Mouse (Mus musculus): ENCODE results near the gene Mafg. TPM values are rescaled to one million over a fixed set of nuclear protein-coding genes. Genes with fewer than 3 reads are reported as not detected.

Mafg gene
- polyA plus RNA-seq, 1 experiment from 2014 or later = 28.6 TPM

- Histone ChIP-seq H3K27me3 (ENCODE audit: insufficient read depth, low read length) (no peaks in the 10 kb centered on the region), H3K36me3 (ENCODE audit: insufficient read depth) (peaks cover 66% of the 10 kb centered on the region), H3K4me2 (peak overlapping the region; percentile 99), H3K9ac (peak overlapping the region; percentile 63), H3K27ac (ENCODE audit: low read depth) (peak overlapping the region; percentile 77), H3K4me1 (ENCODE audit: insufficient read depth) (peaks cover 3% of the 10 kb centered on the region; the same call in 1 of the 2 replicates), H3K9me3 (ENCODE audit: low read depth, low read length) (no peaks in the 10 kb centered on the region), H3K4me3 (ENCODE audit: low read depth, low read length) (peak overlapping the region; percentile 96)
- TF ChIP-seq CTCF (IDR thresholded peaks at IDR 0.05; ENCODE audit: low read depth) = peak; percentile 63
- WGBS = 11% methylated on average over 30 of the region's 30 CpGs
- DNase-seq (peak; percentile 78), ATAC-seq (ENCODE audit: insufficient read depth) (peak; percentile 81)
Observed at GRCm38 (mm10) chr11:120623961-120624679, 9.3 kb downstream of the Mafg start.

DNA sequence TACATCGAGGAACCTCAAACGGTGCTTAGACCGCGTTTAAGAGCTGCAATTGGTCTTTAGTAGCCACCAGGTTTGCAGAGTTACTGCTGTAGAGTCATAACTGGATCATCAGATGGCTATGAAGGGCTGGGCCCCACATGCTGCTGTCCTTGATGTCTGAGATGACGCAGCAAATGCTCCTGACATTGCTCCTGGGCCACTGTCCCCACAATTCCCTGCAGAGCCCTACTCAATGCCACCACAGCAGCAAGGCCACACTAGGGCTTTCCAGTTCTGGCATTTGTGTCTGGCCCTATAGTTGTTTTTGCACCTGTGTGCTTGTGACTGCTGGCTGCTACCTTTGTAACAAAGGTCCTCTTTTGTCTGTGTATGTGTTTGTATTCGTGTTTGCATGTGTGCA, 10.6 kb downstream of the Mafg start:
- H3K4me1 ChIP-seq (ENCODE audit: insufficient read depth) = peaks cover 3% of the 10 kb centered on the region; the same call in 1 of the 2 replicates
- H3K4me2 ChIP-seq = no peak overlapping the region
- WGBS = 89% methylated on average over 6 of the region's 6 CpGs
- no peak overlapping the region for H3K4me3 ChIP-seq (ENCODE audit: low read depth, low read length)
- ATAC-seq (ENCODE audit: insufficient read depth) = no peak
- TF ChIP-seq CTCF (IDR thresholded peaks at IDR 0.05; ENCODE audit: low read depth) = no peak
- H3K36me3 ChIP-seq (ENCODE audit: insufficient read depth) = peaks cover 67% of the 10 kb centered on the region
- H3K27me3 ChIP-seq (ENCODE audit: insufficient read depth, low read length) = no peaks in the 10 kb centered on the region
- H3K27ac ChIP-seq (ENCODE audit: low read depth) = no peak overlapping the region
- no peak overlapping the region for H3K9ac ChIP-seq
- DNase-seq = no peak
- no peaks in the 10 kb centered on the region for H3K9me3 ChIP-seq (ENCODE audit: low read depth, low read length)

DNA sequence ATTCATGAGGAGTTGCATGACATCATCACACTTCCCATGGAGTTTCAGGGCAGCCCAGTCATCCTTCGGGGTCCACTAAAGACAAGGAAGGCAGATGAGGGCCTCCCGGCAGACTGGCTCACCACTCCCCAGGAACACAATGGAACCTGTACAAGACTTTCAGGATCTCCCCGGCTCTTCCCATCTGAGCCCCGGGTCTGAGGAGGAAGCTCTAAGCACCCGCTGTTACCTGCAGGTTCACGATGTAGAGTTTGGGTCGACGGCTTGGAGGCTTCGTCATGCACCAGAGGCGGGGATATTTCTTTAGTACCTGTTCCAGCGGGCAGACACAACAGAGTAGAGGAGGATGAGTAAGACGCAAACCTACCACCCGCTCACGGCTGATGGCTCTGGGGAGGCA, 13.2 kb downstream of the Mafg start:
- Histone ChIP-seq H3K4me3 (ENCODE audit: low read depth, low read length) (no peak overlapping the region), H3K27me3 (ENCODE audit: insufficient read depth, low read length) (no peaks in the 10 kb centered on the region), H3K9me3 (ENCODE audit: low read depth, low read length) (no peaks in the 10 kb centered on the region), H3K27ac (ENCODE audit: low read depth) (no peak overlapping the region), H3K4me2 (no peak overlapping the region), H3K4me1 (ENCODE audit: insufficient read depth) (peaks cover 6% of the 10 kb centered on the region; the same call in 1 of the 2 replicates), H3K9ac (no peak overlapping the region), H3K36me3 (ENCODE audit: insufficient read depth) (peaks cover 61% of the 10 kb centered on the region)
- WGBS = 90% methylated on average over 14 of the region's 14 CpGs
- ATAC-seq (ENCODE audit: insufficient read depth) (no peak), DNase-seq (no peak)
- TF ChIP-seq CTCF (IDR thresholded peaks at IDR 0.05; ENCODE audit: low read depth) = no peak

- no peak overlapping the region for H3K4me2 ChIP-seq
- no peak for DNase-seq
- H3K27ac ChIP-seq (ENCODE audit: low read depth) = no peak overlapping the region
- peaks cover 4% of the 10 kb centered on the region; the same call in 1 of the 2 replicates for H3K4me1 ChIP-seq (ENCODE audit: insufficient read depth)
- H3K36me3 ChIP-seq (ENCODE audit: insufficient read depth) = peaks cover 71% of the 10 kb centered on the region
- 91% methylated on average over 25 of the region's 25 CpGs for WGBS
- ATAC-seq (ENCODE audit: insufficient read depth) = no peak
- TF ChIP-seq CTCF (IDR thresholded peaks at IDR 0.05; ENCODE audit: low read depth) = no peak
- no peaks in the 10 kb centered on the region for H3K27me3 ChIP-seq (ENCODE audit: insufficient read depth, low read length)
- no peaks in the 10 kb centered on the region for H3K9me3 ChIP-seq (ENCODE audit: low read depth, low read length)
- H3K4me3 ChIP-seq (ENCODE audit: low read depth, low read length) = no peak overlapping the region
- H3K9ac ChIP-seq = no peak overlapping the region
Observed at GRCm38 (mm10) chr11:120618619-120619535, 14.5 kb downstream of the Mafg start.

GRCm38 (mm10) chr11:120617519-120618112, 15.8 kb downstream of the Mafg start, which contains the start of gene Pcyt2:
Gene Pcyt2 (minus strand): TSS chr11:120617936.
- H3K36me3 ChIP-seq (ENCODE audit: insufficient read depth) = peaks cover 71% of the 10 kb centered on the region
- peak within 1 kb of the TSS; percentile 42; the same call in 1 of the 2 replicates for H3K27ac ChIP-seq (ENCODE audit: low read depth)
- H3K4me1 ChIP-seq (ENCODE audit: insufficient read depth) = peaks cover 4% of the 10 kb centered on the region; the same call in 1 of the 2 replicates
- no peaks in the 10 kb centered on the region for H3K27me3 ChIP-seq (ENCODE audit: insufficient read depth, low read length)
- peak within 1 kb of the TSS; percentile 87 for H3K4me3 ChIP-seq (ENCODE audit: low read depth, low read length)
- WGBS = under 1% methylated on average over 56 of the region's 56 CpGs
- no peaks in the 10 kb centered on the region for H3K9me3 ChIP-seq (ENCODE audit: low read depth, low read length)
- ATAC-seq (ENCODE audit: insufficient read depth) = peak; percentile 93
- peak within 1 kb of the TSS; percentile 92 for H3K4me2 ChIP-seq
- no peak for TF ChIP-seq CTCF (IDR thresholded peaks at IDR 0.05; ENCODE audit: low read depth)
- peak; percentile 95 for DNase-seq
- H3K9ac ChIP-seq = peak within 1 kb of the TSS; percentile 74

DNA sequence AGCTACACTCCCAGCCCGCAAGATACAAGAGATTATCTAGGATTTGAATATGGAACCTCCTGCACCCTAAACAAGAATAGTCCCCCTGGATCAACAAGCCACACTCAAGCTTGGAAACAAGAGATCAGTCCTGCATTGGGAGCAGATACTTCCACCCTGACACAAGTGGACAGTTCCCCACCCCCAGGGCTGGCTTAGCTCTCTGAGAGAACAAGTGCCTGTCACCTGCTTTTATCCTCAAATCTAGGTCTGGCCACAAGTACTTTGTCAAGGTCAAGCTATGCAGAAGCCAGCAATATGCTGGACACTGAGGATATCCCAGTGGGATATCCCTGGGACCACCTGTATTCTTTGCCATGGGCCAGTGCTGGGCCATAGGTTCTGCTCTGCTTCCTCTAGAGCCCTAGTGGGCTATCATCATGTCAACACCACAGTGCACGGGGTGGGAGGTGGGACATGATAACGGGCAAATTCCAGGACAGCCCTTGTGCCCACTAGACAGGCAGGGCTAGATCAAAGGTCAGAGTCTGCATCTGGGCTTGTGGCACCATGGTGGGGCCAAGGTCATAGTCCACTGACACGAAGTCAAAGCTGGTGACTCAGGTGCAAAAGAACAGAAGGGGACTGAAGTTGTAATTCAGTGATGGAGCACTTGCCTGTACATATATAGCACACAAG, 16.6 kb downstream of the Mafg start:
- DNase-seq = no peak
- no peak for ATAC-seq (ENCODE audit: insufficient read depth)
- Histone ChIP-seq H3K4me2 (peak overlapping the region; percentile 92), H3K4me1 (ENCODE audit: insufficient read depth) (peaks cover 4% of the 10 kb centered on the region; the same call in 1 of the 2 replicates), H3K9me3 (ENCODE audit: low read depth, low read length) (no peaks in the 10 kb centered on the region), H3K4me3 (ENCODE audit: low read depth, low read length) (peak overlapping the region; percentile 87), H3K27me3 (ENCODE audit: insufficient read depth, low read length) (no peaks in the 10 kb centered on the region), H3K36me3 (ENCODE audit: insufficient read depth) (peaks cover 72% of the 10 kb centered on the region), H3K27ac (ENCODE audit: low read depth) (no peak overlapping the region), H3K9ac (peak overlapping the region; percentile 74)
- WGBS = 41% methylated on average over 4 of the region's 4 CpGs
- no peak for TF ChIP-seq CTCF (IDR thresholded peaks at IDR 0.05; ENCODE audit: low read depth)
